Mouse (Mus musculus) lung, postnatal 0 days (tissue): ENCODE results near the gene Prep.

Source experiments
- CTCF ChIP-seq: IDR thresholded peaks from 2 replicates; pipeline ENCODE4 v1.5.1; 2016; ENCODE audit warnings: antibody characterized with exemption, mild to moderate bottlenecking
- EP300 ChIP-seq: IDR thresholded peaks from 2 replicates; pipeline ENCODE4 v1.6.1; 2016; ENCODE audit warnings: antibody characterized with exemption, mild to moderate bottlenecking, control low read depth

- TF ChIP-seq CTCF = no peak
- TF ChIP-seq EP300 = no peak
Measured at GRCm38 (mm10) chr10:45104535-45105079, 37.6 kb downstream of the Prep start.
